Mouse (Mus musculus) thymus, adult 2 months (tissue): ENCODE data around the gene Radil.

Source experiments
- CTCF ChIP-seq: fragments of 200-500 bp; IDR thresholded peaks from 2 replicates; pipeline ENCODE4 v1.5.1; 2012; ENCODE audit warnings: mild to moderate bottlenecking, control low read depth, low read length, moderate library complexity, borderline replicate concordance; ENCODE audit not compliant: control insufficient read depth, poor library complexity, insufficient read depth; ENCODE audit errors: extremely low read depth
- POLR2A ChIP-seq: fragments of 200-500 bp; IDR thresholded peaks from 2 replicates; pipeline ENCODE4 v1.6.1; 2012; ENCODE audit warnings: mild to moderate bottlenecking, low read length, control low read depth, moderate library complexity; ENCODE audit not compliant: control insufficient read depth, poor library complexity, insufficient read depth; ENCODE audit errors: extremely low read depth

DNA sequence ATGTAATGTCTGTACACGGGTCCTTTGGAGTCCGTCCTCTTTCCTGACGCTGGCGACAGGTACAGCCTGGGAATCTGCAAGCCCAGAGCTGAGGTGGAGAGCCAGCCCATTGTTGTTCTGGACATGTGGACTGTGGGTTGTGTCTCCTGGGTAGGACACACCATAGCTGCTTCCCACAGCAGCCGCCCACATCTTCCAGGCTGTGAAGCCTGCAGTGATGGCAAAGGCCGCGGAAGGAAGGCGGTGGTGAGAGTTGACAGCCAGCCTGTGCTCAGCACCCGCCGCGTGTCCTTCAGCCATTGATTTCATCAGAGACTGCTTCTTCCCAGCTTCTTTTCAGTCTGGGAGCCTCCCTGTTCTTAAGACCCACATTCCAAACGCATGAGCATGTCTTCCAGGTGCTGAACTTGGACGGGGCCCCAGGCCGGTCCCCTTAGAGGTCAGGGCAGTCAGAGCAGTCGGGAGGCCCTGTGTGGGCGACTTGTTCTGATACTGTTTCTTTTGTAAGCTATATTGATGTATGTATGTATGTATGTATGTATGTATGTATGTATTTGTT, 112.4 kb downstream of the Radil start:
- no peak for TF ChIP-seq CTCF
- no peak for TF ChIP-seq POLR2A
